In the genomic region with DNA sequence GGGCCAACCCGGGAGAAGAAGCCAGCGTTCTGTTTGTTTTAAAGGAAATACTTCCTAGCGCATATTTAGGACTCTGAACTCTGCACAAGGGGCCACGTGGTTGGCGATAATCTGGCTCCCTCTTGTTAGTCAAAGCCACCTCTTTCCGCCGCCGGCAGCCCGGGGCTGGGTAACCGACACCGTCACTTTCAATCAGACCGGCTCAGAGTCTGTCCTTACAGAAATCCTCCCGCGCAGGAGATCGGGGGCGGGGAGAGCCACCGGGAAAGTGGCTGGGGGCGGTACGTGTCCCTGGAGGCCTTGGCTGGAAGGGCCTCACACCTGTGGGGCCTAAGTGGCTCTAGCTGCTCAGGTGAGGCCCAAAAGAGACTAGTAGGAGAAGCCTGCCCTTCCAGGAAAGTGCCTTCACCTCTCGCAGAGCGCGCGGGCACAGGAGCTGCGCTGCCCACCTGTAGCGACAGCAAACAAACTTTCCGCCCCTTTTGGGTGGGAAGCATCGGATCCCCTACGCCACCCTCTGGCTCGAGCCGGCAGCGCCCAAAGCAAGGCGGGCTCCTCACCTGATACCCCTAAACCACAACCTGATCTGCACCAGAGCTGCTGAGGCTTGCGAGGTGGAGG, we compare ENCODE assay signal across 8 mouse cellular contexts. TPM values are rescaled to one million over a fixed set of nuclear protein-coding genes. Genes with fewer than 3 reads are reported as not detected.
DNase-seq lines count a peak whose midpoint lies in the region; ATAC-seq and TF ChIP-seq lines count a peak whose summit lies in the region.

No protein-coding gene starts in this region.

- DNase-seq in frontal cortex, postnatal 25 days (ENCODE audit: low spot score in 2 of 2) = no peak
- peak; percentile 54 for DNase-seq in brain, adult 2 months (ENCODE audit: low read depth, low spot score)
- DNase-seq in forebrain, embryonic 11.5 days (ENCODE audit: low spot score) = peak; percentile 87
- DNase-seq in hindbrain, embryonic 11.5 days (ENCODE audit: low spot score) = peak; percentile 71
- peak; percentile 82 for DNase-seq in limb, embryonic 10.5 days (ENCODE audit: low spot score)
- peak; percentile 95 for DNase-seq in midbrain, embryonic 11.5 days (ENCODE audit: low spot score, missing footprints)
- peak in 1 of 2 experiments; percentile 36 for DNase-seq in spleen, adult 2 months (ENCODE audit: low read depth in 1 of 2, low spot score in 2 of 2)

- no peaks in the 10 kb centered on the region for H3K9me3 ChIP-seq in forebrain, embryonic 11.5 days (ENCODE audit: control insufficient read depth, low read length)
- H3K9me3 ChIP-seq in hindbrain, embryonic 11.5 days (ENCODE audit: control insufficient read depth, low read length) = no peaks in the 10 kb centered on the region
- no peaks in the 10 kb centered on the region for H3K9me3 ChIP-seq in limb, embryonic 10.5 days (replicated peaks)
- H3K9me3 ChIP-seq in midbrain, embryonic 11.5 days (ENCODE audit: control insufficient read depth, low read length) = no peaks in the 10 kb centered on the region

- peak; percentile 39 for ATAC-seq in frontal cortex, adult (ENCODE audit: low TSS enrichment)
- peak; percentile 68 for ATAC-seq in forebrain, embryonic 11.5 days (replicated peaks; ENCODE audit: low FRiP score)
- ATAC-seq in hindbrain, embryonic 11.5 days (ENCODE audit: low FRiP score) = peak; percentile 63
- ATAC-seq in midbrain, embryonic 11.5 days (ENCODE audit: low FRiP score) = peak; percentile 44

- peak overlapping the region; percentile 84 for H3K4me3 ChIP-seq in forebrain, embryonic 11.5 days (ENCODE audit: low read depth, low read length)
- H3K4me3 ChIP-seq in hindbrain, embryonic 11.5 days (ENCODE audit: low read depth, low read length) = peak overlapping the region; percentile 84
- H3K4me3 ChIP-seq in limb, embryonic 10.5 days = peak overlapping the region; percentile 85
- peak overlapping the region; percentile 87 for H3K4me3 ChIP-seq in midbrain, embryonic 11.5 days (ENCODE audit: low read depth, low read length)
- H3K4me3 ChIP-seq in spleen, adult 2 months (ENCODE audit: extremely low read depth, insufficient read depth, insufficient read length) = peak overlapping the region; percentile 80

- H3K36me3 ChIP-seq in forebrain, embryonic 11.5 days (ENCODE audit: control insufficient read depth, insufficient read depth, low read length) = no peaks in the 10 kb centered on the region
- no peaks in the 10 kb centered on the region for H3K36me3 ChIP-seq in hindbrain, embryonic 11.5 days (ENCODE audit: control insufficient read depth, insufficient read depth, low read length)
- no peaks in the 10 kb centered on the region; the same call in 1 of the 2 replicates for H3K36me3 ChIP-seq in limb, embryonic 10.5 days
- no peaks in the 10 kb centered on the region for H3K36me3 ChIP-seq in midbrain, embryonic 11.5 days (ENCODE audit: control insufficient read depth, insufficient read depth, low read length)
- no peaks in the 10 kb centered on the region for H3K36me3 ChIP-seq in spleen, adult 2 months (ENCODE audit: control insufficient read depth, insufficient read depth, low read length)

- H3K4me1 ChIP-seq in forebrain, embryonic 11.5 days (replicated peaks; ENCODE audit: control insufficient read depth, insufficient read depth, low read length) = peaks cover 16% of the 10 kb centered on the region
- peaks cover 8% of the 10 kb centered on the region for H3K4me1 ChIP-seq in hindbrain, embryonic 11.5 days (replicated peaks; ENCODE audit: control insufficient read depth, insufficient read depth, low read length)
- peaks cover 31% of the 10 kb centered on the region for H3K4me1 ChIP-seq in limb, embryonic 10.5 days
- peaks cover 15% of the 10 kb centered on the region for H3K4me1 ChIP-seq in midbrain, embryonic 11.5 days (ENCODE audit: control insufficient read depth, insufficient read depth, low read length)
- H3K4me1 ChIP-seq in spleen, adult 2 months (ENCODE audit: control insufficient read depth, insufficient read depth, insufficient read length) = no peaks in the 10 kb centered on the region; the same call in none of the 2 replicates

- TF ChIP-seq POLR2A in spleen, adult 2 months (IDR thresholded peaks at IDR 0.05; ENCODE audit: low read depth, low read length) = no peak

- under 1% methylated on average over 33 of the region's 33 CpGs for WGBS in forebrain, embryonic 11.5 days
- under 1% methylated on average over 33 of the region's 33 CpGs for WGBS in hindbrain, embryonic 11.5 days
- 1% methylated on average over 33 of the region's 33 CpGs for WGBS in limb, embryonic 10.5 days
- under 1% methylated on average over 33 of the region's 33 CpGs for WGBS in midbrain, embryonic 11.5 days
- WGBS in spleen, adult 2 months = under 1% methylated on average over 33 of the region's 33 CpGs

- peak overlapping the region; percentile 91 for H3K9ac ChIP-seq in forebrain, embryonic 11.5 days (ENCODE audit: low read length)
- H3K9ac ChIP-seq in hindbrain, embryonic 11.5 days (ENCODE audit: low read depth, low read length) = peak overlapping the region; percentile 92
- peak overlapping the region; percentile 94 for H3K9ac ChIP-seq in midbrain, embryonic 11.5 days (ENCODE audit: low read length)

- TF ChIP-seq CTCF in spleen, adult 2 months (IDR thresholded peaks at IDR 0.05; ENCODE audit: extremely low read depth, insufficient read depth, insufficient read length, insufficient replicate concordance) = peak; percentile 33; the same call in 1 of the 2 replicates

- H3K27me3 ChIP-seq in forebrain, embryonic 11.5 days (ENCODE audit: control insufficient read depth, insufficient read depth, low read length) = no peaks in the 10 kb centered on the region; the same call in 1 of the 2 replicates
- H3K27me3 ChIP-seq in hindbrain, embryonic 11.5 days (ENCODE audit: control insufficient read depth, insufficient read depth, low read length) = no peaks in the 10 kb centered on the region
- H3K27me3 ChIP-seq in limb, embryonic 10.5 days (ENCODE audit: low read depth, poor library complexity, severe bottlenecking) = no peaks in the 10 kb centered on the region
- H3K27me3 ChIP-seq in midbrain, embryonic 11.5 days (ENCODE audit: control insufficient read depth, insufficient read depth, low read length) = no peaks in the 10 kb centered on the region
- H3K27me3 ChIP-seq in spleen, adult 2 months (ENCODE audit: control insufficient read depth, insufficient read depth, low read length) = no peaks in the 10 kb centered on the region

- H3K27ac ChIP-seq in forebrain, embryonic 11.5 days (ENCODE audit: low read depth, low read length) = peak overlapping the region; percentile 46; the same call in 1 of the 2 replicates
- peak overlapping the region; percentile 54; the same call in 1 of the 2 replicates for H3K27ac ChIP-seq in hindbrain, embryonic 11.5 days (ENCODE audit: low read depth, low read length)
- peak overlapping the region; percentile 96 for H3K27ac ChIP-seq in limb, embryonic 10.5 days
- no peak overlapping the region for H3K27ac ChIP-seq in midbrain, embryonic 11.5 days (ENCODE audit: low read depth, low read length)
- H3K27ac ChIP-seq in spleen, adult 2 months (ENCODE audit: insufficient read depth, low read length) = peak overlapping the region; percentile 85

- peak overlapping the region; percentile 95 for H3K4me2 ChIP-seq in forebrain, embryonic 11.5 days (ENCODE audit: low read depth, low read length, severe bottlenecking)
- peak overlapping the region; percentile 97 for H3K4me2 ChIP-seq in hindbrain, embryonic 11.5 days (replicated peaks; ENCODE audit: low read depth, low read length)
- peak overlapping the region; percentile 99 for H3K4me2 ChIP-seq in midbrain, embryonic 11.5 days

RNA-seq across cellular contexts. Expression of gene Iqgap2, which starts 0.8 kb away (rescaled TPM):
- polyA plus RNA-seq in forebrain, embryonic 11.5 days (2014; fragmentation: Nextera tagmentation; extraction: Ambion mirVana) = 19.8 and 20.1 TPM in 2 replicates
- 17.7 and 20.7 TPM in 2 replicates for polyA plus RNA-seq in hindbrain, embryonic 11.5 days (2014; fragmentation: Nextera tagmentation; extraction: Ambion mirVana)
- 7.1 and 9.7 TPM in 2 replicates for polyA plus RNA-seq in limb, embryonic 10.5 days (2016; fragmentation: Nextera tagmentation; extraction: Ambion mirVana)
- polyA plus RNA-seq in midbrain, embryonic 11.5 days (2014; fragmentation: Nextera tagmentation; extraction: Ambion mirVana) = 18.5 and 19.9 TPM in 2 replicates
- 2.1 and 2.3 TPM in 2 replicates for polyA plus RNA-seq in spleen, adult 2 months (2012; rRNA removed)

Comparison
In these comparisons a context has a peak if more than half of its experiments do, and no peak if none do; other contexts are left out.
1. DNase-seq: peak in brain, adult 2 months (single experiment), forebrain, embryonic 11.5 days (single experiment), hindbrain, embryonic 11.5 days (single experiment), limb, embryonic 10.5 days (single experiment) and midbrain, embryonic 11.5 days (single experiment); none in frontal cortex, postnatal 25 days (0 of 2).
2. Peak in every context shown above with its lines, with median percentiles within 50 percentile points of each other: ATAC-seq, H3K4me2 ChIP-seq, H3K4me3 ChIP-seq and H3K9ac ChIP-seq.